Mouse (Mus musculus) forebrain, postnatal 0 days (tissue): ENCODE results near the gene Lifr. TPM values are rescaled to one million over a fixed set of nuclear protein-coding genes. Genes with fewer than 3 reads are reported as not detected.

Source experiments
- ATAC-seq: fragments of 200-750 bp; cut with Nextera tagmentation; 2 replicates; pipeline ENCODE4 v1.8.0; 2017; ENCODE audit warnings: mild to moderate bottlenecking, moderate library complexity
- DNase-seq: peaks from one replicate; pipeline ENCODE4 v3.0.0-alpha.2; 2015
- H3K27ac ChIP-seq: fragments of 300-500 bp; sonication (generic); 2 replicates; pipeline ENCODE4 v1.5.1; 2014; ENCODE audit warnings: low read depth, mild to moderate bottlenecking, antibody characterized with exemption, low read length, moderate library complexity, mixed read lengths
- H3K27me3 ChIP-seq: fragments of 300-500 bp; sonication (generic); 2 replicates; pipeline ENCODE4 v1.6.1; 2014; ENCODE audit warnings: mild to moderate bottlenecking, low read length, mixed read lengths; ENCODE audit not compliant: insufficient read depth
- H3K36me3 ChIP-seq: fragments of 300-500 bp; sonication (generic); 2 replicates; pipeline ENCODE4 v1.6.1; 2014; ENCODE audit warnings: mild to moderate bottlenecking, moderate library complexity; ENCODE audit not compliant: insufficient read depth
- H3K4me1 ChIP-seq: fragments of 300-500 bp; sonication (generic); 2 replicates; pipeline ENCODE4 v1.6.1; 2014; ENCODE audit warnings: antibody characterized with exemption; ENCODE audit not compliant: insufficient read depth
- H3K4me2 ChIP-seq: fragments of 300-500 bp; sonication (generic); 2 replicates; pipeline ENCODE4 v1.6.1; 2014; ENCODE audit warnings: low read depth, mild to moderate bottlenecking, moderate library complexity
- H3K4me3 ChIP-seq: fragments of 300-500 bp; sonication (generic); 2 replicates; pipeline ENCODE4 v1.5.1; 2014; ENCODE audit warnings: low read depth, low read length, mixed read lengths
- H3K9ac ChIP-seq: fragments of 300-500 bp; sonication (generic); 2 replicates; pipeline ENCODE4 v1.6.1; 2014; ENCODE audit warnings: mild to moderate bottlenecking
- H3K9me3 ChIP-seq: fragments of 300-500 bp; sonication (generic); 2 replicates; pipeline ENCODE4 v1.6.1; 2016; ENCODE audit warnings: low read length
- CTCF ChIP-seq: sonication (generic); IDR thresholded peaks from 2 replicates; pipeline ENCODE4 v1.5.1; 2016; ENCODE audit warnings: antibody characterized with exemption, control low read depth, low read depth
- WGBS: fragments of 180-500 bp; shearing (Covaris S2); extraction: QIAGEN DNeasy Blood & Tissue Kit; methylation state at CpG from one replicate; pipeline ENCODE4 v1.1.7; 2014; 5-methylcytosine and 5-hydroxymethylcytosine counted together
- polyA plus RNA-seq: library from polyadenylated mRNA; unstranded; fragments of >200 nt; fragmentation: Nextera tagmentation; extraction: Ambion mirVana; gene quantifications from 2 replicates; pipeline ENCODE4 v1.2.1, GENCODE M21; 2015
- total RNA-seq: library from RNA; depleted of rRNA; stranded (reverse); fragments of >200 nt; gene quantifications from 2 replicates; pipeline ENCODE4 v1.2.3, GENCODE M21; 2014; rRNA removed

The Lifr gene
- 20.9 and 26.1 TPM in 2 replicates for total RNA-seq
- polyA plus RNA-seq, result 5.5 and 6.8 TPM in 2 replicates

- Histone ChIP-seq H3K9me3 (no peaks in the 10 kb centered on the region), H3K27me3 (no peaks in the 10 kb centered on the region; the same call in 1 of the 2 replicates), H3K4me3 (no peak within 1 kb of the TSS), H3K4me2 (no peak within 1 kb of the TSS), H3K36me3 (no peaks in the 10 kb centered on the region), H3K27ac (no peak within 1 kb of the TSS), H3K4me1 (no peaks in the 10 kb centered on the region), H3K9ac (no peak within 1 kb of the TSS)
- 66% methylated on average over 8 of the region's 8 CpGs for WGBS
- TF ChIP-seq CTCF, result no peak
- DNase-seq, result no peak
- no peak for ATAC-seq
Measured at GRCm38 (mm10) chr15:7090211-7090765, at the start of gene Lifr. Gene Lifr, plus strand, starts transcription at chr15:7090614.

- WGBS, result 80% methylated on average over 11 of the region's 11 CpGs
- no peaks in the 10 kb centered on the region for H3K4me1 ChIP-seq
- H3K4me3 ChIP-seq, result no peak overlapping the region
- H3K27me3 ChIP-seq, result no peaks in the 10 kb centered on the region
- no peak overlapping the region for H3K9ac ChIP-seq
- ATAC-seq (no peak), DNase-seq (no peak)
- no peaks in the 10 kb centered on the region for H3K9me3 ChIP-seq
- H3K4me2 ChIP-seq, result no peak overlapping the region
- H3K27ac ChIP-seq, result no peak overlapping the region
- no peak for TF ChIP-seq CTCF
- H3K36me3 ChIP-seq, result no peaks in the 10 kb centered on the region
Measured at GRCm38 (mm10) chr15:7044081-7044749, 46.2 kb upstream of the Lifr start.

- no peaks in the 10 kb centered on the region for H3K36me3 ChIP-seq
- WGBS, result 93% methylated on average over 4 of the region's 4 CpGs
- no peaks in the 10 kb centered on the region for H3K27me3 ChIP-seq
- no peak for TF ChIP-seq CTCF
- H3K4me1 ChIP-seq, result no peaks in the 10 kb centered on the region
- H3K4me2 ChIP-seq, result no peak overlapping the region
- no peak overlapping the region for H3K27ac ChIP-seq
- no peak overlapping the region for H3K9ac ChIP-seq
- no peak overlapping the region for H3K4me3 ChIP-seq
- no peak for DNase-seq
- H3K9me3 ChIP-seq, result no peaks in the 10 kb centered on the region
- no peak for ATAC-seq
Measured at GRCm38 (mm10) chr15:7045056-7045455, 45.4 kb upstream of the Lifr start.

- Histone ChIP-seq H3K4me2 (no peak overlapping the region), H3K9me3 (no peaks in the 10 kb centered on the region), H3K4me3 (no peak overlapping the region), H3K27ac (no peak overlapping the region), H3K27me3 (no peaks in the 10 kb centered on the region), H3K4me1 (no peaks in the 10 kb centered on the region), H3K36me3 (no peaks in the 10 kb centered on the region), H3K9ac (no peak overlapping the region)
- 76% methylated on average over 3 of the region's 3 CpGs for WGBS
- no peak for ATAC-seq
- no peak for TF ChIP-seq CTCF
- DNase-seq, result no peak
Measured at GRCm38 (mm10) chr15:7047931-7048330, 42.5 kb upstream of the Lifr start.

- Histone ChIP-seq H3K4me3 (no peak overlapping the region), H3K9me3 (no peaks in the 10 kb centered on the region), H3K4me2 (no peak overlapping the region), H3K27ac (no peak overlapping the region), H3K4me1 (no peaks in the 10 kb centered on the region), H3K27me3 (no peaks in the 10 kb centered on the region), H3K36me3 (no peaks in the 10 kb centered on the region), H3K9ac (no peak overlapping the region)
- WGBS, result 62% methylated on average over 8 of the region's 8 CpGs
- peak; percentile 20; the same call in 1 of the 2 replicates for ATAC-seq
- no peak for TF ChIP-seq CTCF
- no peak for DNase-seq
Measured at GRCm38 (mm10) chr15:7048916-7049315, 41.5 kb upstream of the Lifr start.

GRCm38 (mm10) chr15:7051666-7052065 lies 38.7 kb upstream of the Lifr start:
- 84% methylated on average over 2 of the region's 2 CpGs for WGBS
- no peak for DNase-seq
- no peak for TF ChIP-seq CTCF

GRCm38 (mm10) chr15:7052117-7052516 lies 38.3 kb upstream of the Lifr start:
- no peak overlapping the region for H3K4me2 ChIP-seq
- WGBS, result 70% methylated on average over 2 of the region's 2 CpGs
- H3K4me1 ChIP-seq, result no peaks in the 10 kb centered on the region
- DNase-seq (no peak), ATAC-seq (no peak)
- H3K4me3 ChIP-seq, result no peak overlapping the region
- TF ChIP-seq CTCF, result no peak
- H3K27me3 ChIP-seq, result no peaks in the 10 kb centered on the region
- no peak overlapping the region for H3K27ac ChIP-seq
- no peaks in the 10 kb centered on the region for H3K9me3 ChIP-seq
- no peak overlapping the region for H3K9ac ChIP-seq
- H3K36me3 ChIP-seq, result no peaks in the 10 kb centered on the region

More at GRCm38 (mm10) chr15:7051666-7052065, 38.7 kb upstream of the Lifr start:
- Histone ChIP-seq H3K4me2 (no peak overlapping the region), H3K9ac (no peak overlapping the region), H3K4me3 (no peak overlapping the region), H3K4me1 (no peaks in the 10 kb centered on the region), H3K27me3 (no peaks in the 10 kb centered on the region), H3K9me3 (no peaks in the 10 kb centered on the region), H3K27ac (no peak overlapping the region), H3K36me3 (no peaks in the 10 kb centered on the region)
- ATAC-seq, result no peak
